Mouse (Mus musculus): ENCODE measurements around the gene Taf10.
A peak's percentile ranks its signal among the peaks of the same experiment; 100 is the strongest.
"Not testable (repeated sequence)": the region's sequence is repeated elsewhere in the genome, so short reads cannot be mapped to it uniquely, and the experiment has no call there.

The Taf10 gene

GRCm38 (mm10) chr7:105751491-105752433, 7.6 kb upstream of the Taf10 start, which contains the start of gene Tpp1:
Gene Tpp1, minus strand, starts transcription at chr7:105752235.
- DNase-seq, result peak; percentile 93

- no peak for DNase-seq
These were observed 3.6 kb upstream of the Taf10 start for GRCm38 (mm10) chr7:105747776-105748175.

GRCm38 (mm10) chr7:105743246-105743925, 775 bp downstream of the Taf10 start:
- not testable (repeated sequence) for DNase-seq

GRCm38 (mm10) chr7:105742539-105743215, 1.5 kb downstream of the Taf10 start:
- DNase-seq, result not testable (repeated sequence)

- no peak for DNase-seq
These were observed 2.2 kb downstream of the Taf10 start for GRCm38 (mm10) chr7:105741978-105742377.

- DNase-seq, result no peak
These were observed 3.3 kb downstream of the Taf10 start for GRCm38 (mm10) chr7:105740851-105741250.

- no peak for DNase-seq
These were observed 3.9 kb downstream of the Taf10 start for GRCm38 (mm10) chr7:105740089-105740795.

- DNase-seq, result no peak
These were observed 5.2 kb downstream of the Taf10 start for GRCm38 (mm10) chr7:105738948-105739347.

- no peak for DNase-seq
These were observed 5.9 kb downstream of the Taf10 start for GRCm38 (mm10) chr7:105738286-105738685.

GRCm38 (mm10) chr7:105737648-105738047, 6.5 kb downstream of the Taf10 start:
- DNase-seq, result no peak

- DNase-seq, result no peak
These were observed 7.1 kb downstream of the Taf10 start, which contains the start of gene Rrp8 for GRCm38 (mm10) chr7:105736911-105737521. Gene Rrp8, minus strand, starts transcription at chr7:105737385.

GRCm38 (mm10) chr7:105736264-105736901, 7.8 kb downstream of the Taf10 start, which contains the start of gene Ilk:
Gene Ilk, plus strand, starts transcription at chr7:105736592.
- peak; percentile 90 for DNase-seq

- DNase-seq, result not testable (repeated sequence)
These were observed 8.7 kb downstream of the Taf10 start for GRCm38 (mm10) chr7:105735464-105735863.

GRCm38 (mm10) chr7:105734826-105735225, 9.3 kb downstream of the Taf10 start:
- DNase-seq, result no peak

GRCm38 (mm10) chr7:105733836-105734235, 10.3 kb downstream of the Taf10 start:
- no peak for DNase-seq

- no peak for DNase-seq
These were observed 15.3 kb downstream of the Taf10 start for GRCm38 (mm10) chr7:105728701-105729428.

GRCm38 (mm10) chr7:105726980-105727325, 17.2 kb downstream of the Taf10 start:
- no peak for DNase-seq

GRCm38 (mm10) chr7:105726144-105726979, 17.8 kb downstream of the Taf10 start:
- peak; percentile 53 for DNase-seq

- no peak for DNase-seq
These were observed 22.2 kb downstream of the Taf10 start for GRCm38 (mm10) chr7:105721916-105722315.

- DNase-seq, result no peak
These were observed 28.8 kb downstream of the Taf10 start for GRCm38 (mm10) chr7:105715366-105715765.
